Mouse (Mus musculus) ES-Bruce4 (cell line): Measurements from ENCODE around the gene Mipep. TPM values are rescaled to one million over a fixed set of nuclear protein-coding genes. Genes with fewer than 3 reads are reported as not detected.
A peak's percentile ranks its signal among the peaks of the same experiment; 100 is the strongest.

Source experiments
- H3K27ac ChIP-seq: 2 replicates; pipeline ENCODE4 v1.5.1; 2012; ENCODE audit warnings: low read length, inconsistent platforms; ENCODE audit not compliant: insufficient read depth
- H3K27me3 ChIP-seq: 2 replicates; pipeline ENCODE4 v1.6.1; 2012; ENCODE audit warnings: mild to moderate bottlenecking, low read length, inconsistent platforms; ENCODE audit not compliant: control insufficient read depth, poor library complexity, insufficient read depth, severe bottlenecking
- H3K36me3 ChIP-seq: 2 replicates; pipeline ENCODE4 v1.6.1; 2012; ENCODE audit warnings: inconsistent platforms, mild to moderate bottlenecking, low read length, moderate library complexity; ENCODE audit not compliant: control insufficient read depth, poor library complexity, insufficient read depth, severe bottlenecking
- H3K4me1 ChIP-seq: one replicate; pipeline ENCODE4 v1.8.1; 2011; ENCODE audit warnings: low read length; ENCODE audit not compliant: control insufficient read depth, insufficient read depth
- H3K4me3 ChIP-seq: 2 replicates; pipeline ENCODE4 v1.5.1; 2011; ENCODE audit warnings: low read depth, mild to moderate bottlenecking, low read length
- H3K9ac ChIP-seq: 2 replicates; pipeline ENCODE4 v1.6.1; 2012; ENCODE audit warnings: low read depth, mild to moderate bottlenecking, inconsistent platforms; ENCODE audit not compliant: poor library complexity, severe bottlenecking
- H3K9me3 ChIP-seq: replicated peaks from 2 replicates; pipeline ENCODE4 v1.6.1; 2012; ENCODE audit warnings: mild to moderate bottlenecking, low read length, inconsistent platforms; ENCODE audit not compliant: control insufficient read depth, poor library complexity, insufficient read depth, severe bottlenecking
- CTCF ChIP-seq: IDR thresholded peaks from one replicate; pipeline ENCODE4 v1.8.1; 2011; ENCODE audit warnings: low read depth, low read length
- EP300 ChIP-seq: IDR thresholded peaks from 2 replicates; pipeline ENCODE4 v1.6.1; 2011; ENCODE audit warnings: low read depth, low read length; ENCODE audit not compliant: insufficient read depth
- POLR2A ChIP-seq: IDR thresholded peaks from one replicate; pipeline ENCODE4 v1.8.1; 2011; ENCODE audit warnings: low read length; ENCODE audit not compliant: insufficient read depth
- polyA plus RNA-seq: library from polyadenylated mRNA; stranded (reverse); fragments of >200 nt; gene quantifications from 2 replicates; pipeline ENCODE4 v1.2.4, GENCODE M21; 2011; ENCODE audit warnings: low read depth; ENCODE audit not compliant: missing spikeins, insufficient read depth, insufficient read length

The Mipep gene
- polyA plus RNA-seq, 1 experiment, result 25.9 TPM

- no peaks in the 10 kb centered on the region for H3K9me3 ChIP-seq
- TF ChIP-seq CTCF, result no peak
- TF ChIP-seq POLR2A, result no peak
- no peak for TF ChIP-seq EP300
- H3K4me3 ChIP-seq, result no peak overlapping the region
- no peaks in the 10 kb centered on the region for H3K36me3 ChIP-seq
- peak overlapping the region; percentile 53; the same call in 1 of the 2 replicates for H3K27ac ChIP-seq
- no peaks in the 10 kb centered on the region for H3K27me3 ChIP-seq
- H3K9ac ChIP-seq, result no peak overlapping the region
- peaks cover 12% of the 10 kb centered on the region for H3K4me1 ChIP-seq
These were observed 45.9 kb upstream of the Mipep start for GRCm38 (mm10) chr14:60738434-60738938.

DNA sequence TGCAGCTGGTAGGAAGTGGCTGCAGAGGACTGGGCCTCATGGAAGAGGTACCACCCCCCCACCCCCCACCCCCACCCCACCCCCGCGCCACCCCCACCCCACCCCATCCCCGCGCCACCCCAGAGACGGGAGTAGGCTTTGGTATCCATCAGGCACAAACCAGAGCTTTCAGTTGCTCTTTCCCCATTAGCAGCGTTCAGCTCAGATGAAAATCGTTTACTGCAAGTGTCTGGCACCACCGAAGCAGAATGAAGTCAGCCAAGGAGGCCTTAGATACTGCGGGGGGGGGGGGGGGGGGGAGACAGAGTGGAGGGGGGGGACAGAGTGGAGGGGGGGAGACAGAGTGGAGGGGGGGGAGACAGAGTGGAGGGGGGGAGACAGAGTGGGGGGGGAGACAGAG lies 45.2 kb upstream of the Mipep start:
- Histone ChIP-seq H3K27me3 (no peaks in the 10 kb centered on the region), H3K27ac (no peak overlapping the region), H3K9ac (no peak overlapping the region), H3K4me1 (peaks cover 12% of the 10 kb centered on the region), H3K4me3 (no peak overlapping the region), H3K9me3 (no peaks in the 10 kb centered on the region), H3K36me3 (no peaks in the 10 kb centered on the region)
- TF ChIP-seq CTCF (no peak), EP300 (no peak), POLR2A (no peak)

GRCm38 (mm10) chr14:60739616-60740015 lies 44.8 kb upstream of the Mipep start:
- TF ChIP-seq EP300, result no peak
- TF ChIP-seq POLR2A, result no peak
- TF ChIP-seq CTCF, result no peak
- Histone ChIP-seq H3K27me3 (no peaks in the 10 kb centered on the region), H3K9me3 (no peaks in the 10 kb centered on the region), H3K4me3 (no peak overlapping the region), H3K36me3 (no peaks in the 10 kb centered on the region), H3K4me1 (peaks cover 12% of the 10 kb centered on the region), H3K9ac (no peak overlapping the region), H3K27ac (no peak overlapping the region)

DNA sequence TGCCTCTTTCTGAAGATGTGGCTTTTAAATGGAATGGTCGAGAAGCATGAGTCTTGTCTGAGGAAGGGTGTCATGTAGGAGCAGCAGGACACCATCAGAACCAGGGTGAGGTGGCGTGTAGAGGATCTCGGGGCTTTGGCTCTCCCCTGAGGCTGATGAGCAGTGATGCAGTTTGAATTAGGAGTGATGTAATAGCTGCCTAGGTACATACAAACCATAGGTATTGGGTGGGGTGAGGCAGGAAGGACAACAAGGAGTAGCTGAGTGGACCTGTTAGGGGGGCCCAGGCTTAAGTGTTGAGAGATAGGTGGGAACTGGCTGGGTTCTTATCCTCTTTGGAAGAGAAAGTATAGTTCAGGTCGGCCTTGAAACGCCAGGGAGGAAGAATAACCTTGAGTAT lies 43.9 kb upstream of the Mipep start:
- Histone ChIP-seq H3K27me3 (no peaks in the 10 kb centered on the region), H3K27ac (no peak overlapping the region), H3K9me3 (no peaks in the 10 kb centered on the region), H3K4me3 (no peak overlapping the region), H3K36me3 (no peaks in the 10 kb centered on the region), H3K4me1 (peaks cover 9% of the 10 kb centered on the region), H3K9ac (no peak overlapping the region)
- TF ChIP-seq EP300 (no peak), POLR2A (no peak), CTCF (no peak)

DNA sequence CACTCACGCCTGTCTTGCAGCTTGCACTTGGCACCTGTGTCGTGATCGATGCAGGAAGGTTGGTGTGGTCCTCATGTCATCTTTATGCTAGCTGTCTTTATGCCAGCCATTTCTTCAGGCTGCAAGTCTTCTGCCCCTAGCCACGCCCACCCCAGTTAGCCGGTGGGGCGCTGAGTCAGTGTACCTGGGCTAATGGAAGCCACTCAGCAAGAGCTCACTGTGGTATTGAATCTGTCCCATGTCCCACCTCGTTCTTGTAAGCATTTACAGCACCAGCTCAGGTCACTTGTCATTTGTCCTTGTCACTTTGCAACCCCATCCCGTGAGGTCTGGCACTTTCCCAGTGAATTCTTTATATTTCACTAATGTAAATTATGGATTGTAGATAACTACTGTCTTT lies 43.3 kb upstream of the Mipep start:
- no peaks in the 10 kb centered on the region for H3K27me3 ChIP-seq
- no peaks in the 10 kb centered on the region for H3K36me3 ChIP-seq
- H3K4me1 ChIP-seq, result peaks cover 8% of the 10 kb centered on the region
- H3K9ac ChIP-seq, result no peak overlapping the region
- TF ChIP-seq CTCF (no peak), EP300 (no peak), POLR2A (no peak)
- no peak overlapping the region for H3K4me3 ChIP-seq
- no peak overlapping the region for H3K27ac ChIP-seq
- no peaks in the 10 kb centered on the region for H3K9me3 ChIP-seq

DNA sequence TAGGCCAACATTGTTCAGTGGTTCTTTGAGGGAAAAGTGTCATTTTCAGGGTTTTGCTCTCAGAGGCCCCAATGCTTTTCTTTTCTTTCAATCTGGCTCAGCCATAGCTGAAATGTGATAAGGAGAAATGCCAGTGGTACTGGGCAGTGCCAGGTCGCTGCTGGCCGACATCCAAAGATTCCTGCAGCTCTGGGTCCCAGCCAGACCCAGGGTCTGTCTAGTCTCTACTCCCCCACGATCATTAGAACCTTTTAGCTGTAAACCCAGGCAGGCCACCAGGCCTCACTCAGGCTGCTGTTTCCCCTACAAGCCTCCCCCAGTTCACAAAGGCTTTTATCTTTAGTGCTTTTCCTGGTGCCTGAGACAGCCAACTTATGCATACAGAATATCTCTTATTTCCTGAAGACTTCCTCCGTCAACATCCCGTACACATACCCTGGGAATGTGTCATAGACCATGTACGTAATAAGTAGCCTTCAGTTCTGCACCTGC lies 42.8 kb upstream of the Mipep start:
- H3K36me3 ChIP-seq, result no peaks in the 10 kb centered on the region
- TF ChIP-seq CTCF (no peak), POLR2A (no peak), EP300 (no peak)
- H3K4me3 ChIP-seq, result no peak overlapping the region
- no peak overlapping the region for H3K9ac ChIP-seq
- no peaks in the 10 kb centered on the region for H3K27me3 ChIP-seq
- H3K9me3 ChIP-seq, result no peaks in the 10 kb centered on the region
- H3K4me1 ChIP-seq, result peaks cover 6% of the 10 kb centered on the region
- no peak overlapping the region for H3K27ac ChIP-seq
